Mouse (Mus musculus) kidney, embryonic 14.5 days (tissue): ENCODE results near the gene Cul4a. TPM values are rescaled to one million over a fixed set of nuclear protein-coding genes. Genes with fewer than 3 reads are reported as not detected.

Experiments
- ATAC-seq: fragments of 200-750 bp; cut with Nextera tagmentation; 2 replicates; pipeline ENCODE4 v1.8.0; 2017; ENCODE audit warnings: moderate number of reproducible peaks, mild to moderate bottlenecking, moderate TSS enrichment, moderate library complexity; ENCODE audit not compliant: low FRiP score, low TSS enrichment
- H3K27ac ChIP-seq: fragments of 300-500 bp; sonication (generic); 2 replicates; pipeline ENCODE4 v1.5.1; 2014; ENCODE audit warnings: low read depth, mild to moderate bottlenecking, low read length, moderate library complexity, mixed read lengths
- H3K27me3 ChIP-seq: fragments of 300-500 bp; sonication (generic); 2 replicates; pipeline ENCODE4 v1.6.1; 2014; ENCODE audit warnings: mild to moderate bottlenecking, low read length; ENCODE audit not compliant: control insufficient read depth, insufficient read depth
- H3K36me3 ChIP-seq: fragments of 300-500 bp; sonication (generic); 2 replicates; pipeline ENCODE4 v1.6.1; 2014; ENCODE audit warnings: low read length, mixed read lengths; ENCODE audit not compliant: control insufficient read depth, insufficient read depth
- H3K4me1 ChIP-seq: fragments of 300-500 bp; sonication (generic); 2 replicates; pipeline ENCODE4 v1.6.1; 2014; ENCODE audit warnings: low read length, mixed read lengths; ENCODE audit not compliant: control insufficient read depth, insufficient read depth
- H3K4me2 ChIP-seq: fragments of 300-500 bp; sonication (generic); replicated peaks from 2 replicates; pipeline ENCODE4 v1.6.1; 2014; ENCODE audit warnings: low read depth, mild to moderate bottlenecking, low read length
- H3K4me3 ChIP-seq: fragments of 300-500 bp; sonication (generic); 2 replicates; pipeline ENCODE4 v1.5.1; 2014; ENCODE audit warnings: mild to moderate bottlenecking, low read length
- H3K9ac ChIP-seq: fragments of 300-500 bp; sonication (generic); 2 replicates; pipeline ENCODE4 v1.6.1; 2014; ENCODE audit warnings: low read depth, mild to moderate bottlenecking, low read length, moderate library complexity
- H3K9me3 ChIP-seq: fragments of 300-500 bp; sonication (generic); 2 replicates; pipeline ENCODE4 v1.6.1; 2016; ENCODE audit warnings: low read length; ENCODE audit not compliant: control insufficient read depth
- WGBS: fragments of 180-500 bp; shearing (Covaris S2); extraction: QIAGEN DNeasy Blood & Tissue Kit; methylation state at CpG from one replicate; pipeline ENCODE4 v1.1.7; 2014; 5-methylcytosine and 5-hydroxymethylcytosine counted together
- polyA plus RNA-seq: library from polyadenylated mRNA; unstranded; fragments of >200 nt; fragmentation: Nextera tagmentation; extraction: Ambion mirVana; gene quantifications from 2 replicates; pipeline ENCODE4 v1.2.1, GENCODE M21; 2014

Cul4a gene
- polyA plus RNA-seq, 1 experiment from 2014 or later, result 110 TPM

DNA sequence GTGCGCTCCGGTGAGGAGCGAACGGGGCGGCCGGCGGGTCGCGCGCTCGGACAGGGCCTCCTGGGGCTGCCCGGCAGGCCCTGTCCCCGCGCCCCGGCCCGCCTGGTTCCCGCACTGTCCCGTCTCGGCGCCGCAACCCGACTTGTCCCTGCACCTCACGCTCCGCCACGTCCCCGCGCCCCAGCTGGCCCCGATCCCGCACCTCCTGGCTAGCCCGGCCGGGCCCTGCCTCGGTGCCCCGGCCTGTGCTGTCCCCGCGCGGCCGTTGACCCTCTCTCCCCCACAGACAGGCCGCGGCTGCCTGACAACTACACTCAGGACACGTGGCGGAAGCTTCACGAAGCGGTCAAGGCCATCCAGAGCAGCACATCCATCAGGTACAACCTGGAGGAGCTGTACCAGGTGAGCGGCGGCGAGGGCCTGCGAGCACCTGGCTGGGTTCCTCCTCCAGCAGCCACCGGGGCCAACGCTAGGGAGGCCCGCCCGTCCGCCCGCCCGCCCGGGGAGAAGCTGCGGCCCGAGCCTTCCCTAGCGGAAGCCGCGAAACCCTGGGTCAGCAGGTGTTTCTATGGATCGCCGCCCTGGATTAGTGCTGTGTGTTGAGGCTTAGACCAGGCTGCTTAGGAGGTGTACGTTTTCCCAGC is 609 bp downstream of the Cul4a start:
- H3K9me3 ChIP-seq, result no peaks in the 10 kb centered on the region
- peak; percentile 77 for ATAC-seq
- peaks cover 8% of the 10 kb centered on the region; the same call in 1 of the 2 replicates for H3K36me3 ChIP-seq
- H3K4me2 ChIP-seq, result peak overlapping the region; percentile 87
- H3K4me1 ChIP-seq, result peaks cover 23% of the 10 kb centered on the region; the same call in 1 of the 2 replicates
- no peaks in the 10 kb centered on the region for H3K27me3 ChIP-seq
- H3K4me3 ChIP-seq, result peak overlapping the region; percentile 93
- WGBS, result under 1% methylated on average over 35 of the region's 63 CpGs
- peak overlapping the region; percentile 95 for H3K9ac ChIP-seq
- peak overlapping the region; percentile 82 for H3K27ac ChIP-seq

DNA sequence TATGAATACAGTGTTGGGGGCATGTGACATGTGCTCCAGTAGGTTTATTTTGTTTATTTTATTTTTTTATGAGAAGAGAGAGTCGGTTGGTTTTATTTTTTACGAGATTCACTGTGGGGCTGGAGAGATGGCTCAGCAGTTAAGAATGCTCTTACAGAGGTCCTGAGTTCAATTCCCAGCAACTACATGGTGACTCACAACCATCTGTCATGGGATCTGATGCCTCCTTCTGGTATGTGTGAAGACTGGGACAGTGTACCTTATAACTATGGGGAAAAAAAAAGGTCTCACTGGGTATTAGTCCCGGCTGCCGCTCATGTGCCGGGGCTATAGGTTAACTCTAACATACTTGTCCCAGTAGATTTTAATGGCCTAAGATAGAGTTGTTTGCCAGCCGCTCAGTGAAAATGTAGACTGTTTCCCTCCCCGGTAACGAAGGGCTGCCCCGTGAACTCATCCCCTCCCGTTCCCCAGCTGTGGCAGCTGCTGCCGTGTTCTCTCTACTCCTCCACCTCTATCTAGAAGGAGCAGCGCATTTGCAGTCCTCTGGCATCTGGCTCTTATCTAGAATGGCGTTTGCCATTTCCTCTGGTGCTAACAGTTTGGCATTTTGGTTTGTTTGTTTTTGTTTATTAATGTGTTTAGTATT is 2.7 kb downstream of the Cul4a start:
- no peak overlapping the region for H3K4me3 ChIP-seq
- H3K36me3 ChIP-seq, result peaks cover 11% of the 10 kb centered on the region; the same call in 1 of the 2 replicates
- H3K27me3 ChIP-seq, result no peaks in the 10 kb centered on the region
- peaks cover 23% of the 10 kb centered on the region; the same call in 1 of the 2 replicates for H3K4me1 ChIP-seq
- no peak overlapping the region for H3K4me2 ChIP-seq
- H3K27ac ChIP-seq, result no peak overlapping the region
- no peak overlapping the region for H3K9ac ChIP-seq
- ATAC-seq, result no peak
- 81% methylated on average over 13 of the region's 13 CpGs for WGBS
- H3K9me3 ChIP-seq, result no peaks in the 10 kb centered on the region

GRCm38 (mm10) chr8:13108967-13109366 is 3.5 kb downstream of the Cul4a start:
- Histone ChIP-seq H3K9me3 (no peaks in the 10 kb centered on the region), H3K4me2 (no peak overlapping the region), H3K9ac (no peak overlapping the region), H3K36me3 (peaks cover 11% of the 10 kb centered on the region; the same call in 1 of the 2 replicates), H3K27me3 (no peaks in the 10 kb centered on the region), H3K4me1 (peaks cover 17% of the 10 kb centered on the region; the same call in 1 of the 2 replicates), H3K27ac (no peak overlapping the region), H3K4me3 (no peak overlapping the region)
- WGBS, result 89% methylated on average over 8 of the region's 8 CpGs
- ATAC-seq, result no peak

DNA sequence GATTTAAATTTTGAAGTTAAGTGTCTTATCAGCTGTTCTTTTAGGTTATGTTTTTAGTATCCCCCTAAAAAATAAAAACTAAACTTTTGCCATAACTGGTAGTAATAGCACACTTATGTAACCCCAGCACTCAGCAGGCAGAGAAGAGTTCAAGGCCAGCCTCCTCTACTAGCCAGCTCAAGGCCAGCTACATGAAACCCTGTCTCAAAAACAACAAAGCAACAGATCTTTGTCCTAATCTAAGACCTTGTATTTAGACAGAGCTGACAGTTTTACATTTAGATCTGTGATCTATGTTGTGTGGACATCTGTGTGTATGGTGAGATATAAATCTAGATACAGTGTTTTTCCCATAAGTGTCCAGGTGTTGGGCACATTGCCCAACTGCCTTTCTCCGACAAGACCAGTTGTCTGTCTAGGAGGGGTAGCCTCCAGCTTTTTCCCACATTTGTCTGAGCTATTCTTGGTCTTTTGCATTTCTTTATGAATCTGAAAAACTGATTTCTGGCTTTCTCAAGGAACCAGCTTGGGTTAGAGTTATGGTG is 4.1 kb downstream of the Cul4a start:
- Histone ChIP-seq H3K9ac (no peak overlapping the region), H3K4me3 (no peak overlapping the region), H3K27ac (no peak overlapping the region), H3K27me3 (no peaks in the 10 kb centered on the region), H3K36me3 (peaks cover 11% of the 10 kb centered on the region; the same call in 1 of the 2 replicates), H3K4me2 (no peak overlapping the region), H3K9me3 (no peaks in the 10 kb centered on the region), H3K4me1 (peaks cover 14% of the 10 kb centered on the region; the same call in 1 of the 2 replicates)
- 45% methylated on average over 1 of the region's 1 CpGs for WGBS
- no peak for ATAC-seq

GRCm38 (mm10) chr8:13111917-13112316 is 6.5 kb downstream of the Cul4a start:
- no peak overlapping the region for H3K4me3 ChIP-seq
- no peak overlapping the region for H3K9ac ChIP-seq
- peaks cover 19% of the 10 kb centered on the region; the same call in 1 of the 2 replicates for H3K36me3 ChIP-seq
- H3K27ac ChIP-seq, result no peak overlapping the region
- H3K27me3 ChIP-seq, result no peaks in the 10 kb centered on the region
- peaks cover 7% of the 10 kb centered on the region; the same call in 1 of the 2 replicates for H3K4me1 ChIP-seq
- no peaks in the 10 kb centered on the region for H3K9me3 ChIP-seq
- ATAC-seq, result no peak
- no peak overlapping the region for H3K4me2 ChIP-seq
- WGBS, result 87% methylated on average over 11 of the region's 11 CpGs

DNA sequence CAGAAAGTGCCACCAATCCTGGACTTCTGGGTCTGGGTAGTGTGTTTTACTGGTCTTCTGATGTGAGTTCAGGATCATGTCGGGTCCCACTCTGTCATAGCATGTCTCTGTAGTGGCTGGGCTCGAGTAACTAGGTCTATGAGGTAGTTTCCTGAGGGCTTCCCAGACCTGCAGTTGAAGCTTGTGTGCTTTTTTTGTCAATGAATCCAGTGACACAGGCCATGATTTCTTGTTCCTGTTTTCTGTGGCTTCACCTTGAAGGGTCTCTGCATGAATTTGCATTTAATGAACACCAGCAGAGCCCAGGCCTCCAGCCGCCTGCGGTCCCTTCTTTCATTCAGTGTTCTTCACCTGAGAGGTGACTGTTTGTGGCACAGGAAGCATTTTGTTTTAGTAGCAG is 7.8 kb downstream of the Cul4a start:
- H3K9me3 ChIP-seq, result no peaks in the 10 kb centered on the region
- H3K36me3 ChIP-seq, result peaks cover 19% of the 10 kb centered on the region; the same call in 1 of the 2 replicates
- no peaks in the 10 kb centered on the region for H3K27me3 ChIP-seq
- 93% methylated on average over 4 of the region's 4 CpGs for WGBS
- no peak overlapping the region for H3K27ac ChIP-seq
- H3K9ac ChIP-seq, result no peak overlapping the region
- no peak for ATAC-seq
- H3K4me2 ChIP-seq, result no peak overlapping the region
- 0 out of 2 replicates have a peak, but pooled peaks cover 5% of the 10 kb centered on the region for H3K4me1 ChIP-seq
- no peak overlapping the region for H3K4me3 ChIP-seq

- H3K4me1 ChIP-seq, result no peaks in the 10 kb centered on the region
- H3K9me3 ChIP-seq, result no peaks in the 10 kb centered on the region
- H3K36me3 ChIP-seq, result peaks cover 34% of the 10 kb centered on the region; the same call in 1 of the 2 replicates
- no peak overlapping the region for H3K27ac ChIP-seq
- 96% methylated on average over 2 of the region's 2 CpGs for WGBS
- no peak for ATAC-seq
- H3K4me2 ChIP-seq, result no peak overlapping the region
- H3K4me3 ChIP-seq, result no peak overlapping the region
- H3K9ac ChIP-seq, result no peak overlapping the region
- H3K27me3 ChIP-seq, result no peaks in the 10 kb centered on the region
Measured at GRCm38 (mm10) chr8:13117096-13117495, 11.7 kb downstream of the Cul4a start.

DNA sequence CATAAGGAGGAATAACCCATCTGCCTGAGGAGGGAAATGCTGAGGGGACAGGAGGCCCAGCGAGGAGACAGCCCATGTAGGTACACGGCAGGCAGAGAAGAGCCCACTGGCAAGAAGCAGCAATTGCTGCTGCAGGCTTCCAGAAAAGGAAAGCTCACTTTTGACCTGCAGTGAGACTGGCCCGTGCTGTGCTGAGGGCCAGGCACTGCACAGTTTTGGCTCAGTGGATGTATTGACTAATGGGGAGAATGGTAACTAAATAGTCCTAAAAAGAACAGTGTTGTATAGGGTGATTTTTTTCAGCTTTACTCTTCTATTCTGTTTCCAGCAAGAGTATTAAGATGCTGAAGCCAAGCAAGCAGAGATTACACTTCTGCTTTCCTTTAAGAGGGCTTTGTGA is 13.1 kb downstream of the Cul4a start:
- WGBS, result 81% methylated on average over 3 of the region's 3 CpGs
- Histone ChIP-seq H3K36me3 (peaks cover 36% of the 10 kb centered on the region), H3K4me1 (no peaks in the 10 kb centered on the region)

More for the DNA sequence above, 13.1 kb downstream of the Cul4a start:
- no peaks in the 10 kb centered on the region for H3K9me3 ChIP-seq
- H3K4me2 ChIP-seq, result no peak overlapping the region
- no peaks in the 10 kb centered on the region for H3K27me3 ChIP-seq
- H3K27ac ChIP-seq, result no peak overlapping the region
- H3K9ac ChIP-seq, result no peak overlapping the region
- no peak overlapping the region for H3K4me3 ChIP-seq
- no peak for ATAC-seq
